Mouse (Mus musculus): Measurements from ENCODE around the gene Stx18. TPM values are rescaled to one million over a fixed set of nuclear protein-coding genes. Genes with fewer than 3 reads are reported as not detected.
A peak's percentile ranks its signal among the peaks of the same experiment; 100 is the strongest.

The Stx18 gene
- total RNA-seq, 2 experiments from 2014 or later: 17.8 to 18.0 TPM

- no peak for DNase-seq
These were observed 40.0 kb downstream of the Stx18 start for GRCm38 (mm10) chr5:38078575-38078974.

- DNase-seq: no peak
These were observed 41.9 kb downstream of the Stx18 start for GRCm38 (mm10) chr5:38080472-38080871.

- peak in 1 of 2 experiments; percentile 7 for DNase-seq
These were observed 44.0 kb downstream of the Stx18 start for GRCm38 (mm10) chr5:38082589-38082988.

GRCm38 (mm10) chr5:38083362-38083761 lies 44.8 kb downstream of the Stx18 start:
- DNase-seq: no peak

- DNase-seq: no peak
These were observed 46.1 kb downstream of the Stx18 start for GRCm38 (mm10) chr5:38084616-38085015.

- peak; percentile 44 to 61 for DNase-seq
These were observed 47.2 kb downstream of the Stx18 start for GRCm38 (mm10) chr5:38085561-38086392.

- DNase-seq: no peak
These were observed 51.6 kb downstream of the Stx18 start for GRCm38 (mm10) chr5:38090111-38090510.

GRCm38 (mm10) chr5:38090581-38090980 lies 52.0 kb downstream of the Stx18 start:
- no peak for DNase-seq

- peak; percentile 39 to 79 for DNase-seq
These were observed 52.8 kb downstream of the Stx18 start for GRCm38 (mm10) chr5:38091046-38091965.

- no peak for DNase-seq
These were observed 53.4 kb downstream of the Stx18 start for GRCm38 (mm10) chr5:38091966-38092304.

- no peak for DNase-seq
These were observed 55.8 kb downstream of the Stx18 start for GRCm38 (mm10) chr5:38094331-38094730.

GRCm38 (mm10) chr5:38097501-38098093 lies 59.1 kb downstream of the Stx18 start:
- no peak for DNase-seq

GRCm38 (mm10) chr5:38099139-38099676 lies 60.7 kb downstream of the Stx18 start:
- no peak for DNase-seq

GRCm38 (mm10) chr5:38102945-38103344 lies 64.4 kb downstream of the Stx18 start:
- DNase-seq: no peak

- DNase-seq: no peak
These were observed 67.6 kb downstream of the Stx18 start for GRCm38 (mm10) chr5:38106080-38106697.

GRCm38 (mm10) chr5:38106807-38107206 lies 68.3 kb downstream of the Stx18 start:
- DNase-seq: no peak

- no peak for DNase-seq
These were observed 76.0 kb downstream of the Stx18 start for GRCm38 (mm10) chr5:38114526-38114925.

GRCm38 (mm10) chr5:38117056-38117455 lies 78.5 kb downstream of the Stx18 start:
- no peak for DNase-seq

- DNase-seq: no peak
These were observed 80.7 kb downstream of the Stx18 start for GRCm38 (mm10) chr5:38119268-38119667.

- no peak for DNase-seq
These were observed 83.2 kb downstream of the Stx18 start for GRCm38 (mm10) chr5:38121699-38122098.

GRCm38 (mm10) chr5:38126519-38127306 lies 88.2 kb downstream of the Stx18 start:
- no peak for DNase-seq
